Mouse (Mus musculus) 3134 (cell line): Measurements from ENCODE around the gene Rb1.

Source experiments
- DNase-seq: peaks from one replicate; pipeline ENCODE4 v3.0.0-alpha.2; 2011; ENCODE audit warnings: low spot score; ENCODE audit not compliant: insufficient read length; ENCODE audit errors: extremely low read depth

Rb1 gene

DNA sequence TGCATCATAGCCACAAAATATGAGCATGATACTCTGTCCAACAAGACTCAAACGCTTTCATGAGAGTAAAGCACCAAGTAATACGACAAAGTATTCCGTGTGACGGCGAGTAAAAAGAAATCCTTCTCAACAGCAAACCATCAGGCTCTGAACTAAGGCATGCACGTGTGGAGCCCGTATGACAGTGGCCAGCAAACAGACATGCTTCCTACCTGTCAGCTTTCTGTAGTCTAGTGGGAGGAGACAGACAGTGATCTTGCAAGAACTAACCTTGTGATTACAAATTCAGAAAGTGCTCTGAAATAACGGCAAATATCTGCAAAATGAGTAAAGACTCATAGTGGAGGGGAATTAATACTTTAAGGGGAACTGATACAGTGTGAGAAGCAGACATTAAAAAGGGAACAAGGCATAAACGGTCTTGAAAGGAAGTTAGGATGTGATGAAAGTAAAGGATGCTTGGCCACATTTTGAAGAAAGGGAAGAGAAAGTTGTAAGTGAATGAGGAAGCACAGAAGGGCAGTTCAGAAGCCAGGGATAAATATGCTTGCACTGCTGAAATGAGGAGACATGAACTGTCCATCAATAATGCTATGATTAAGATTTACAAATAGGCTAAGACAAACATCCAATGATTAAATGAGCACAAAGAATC is 103.2 kb downstream of the Rb1 start:
- DNase-seq: no peak

DNA sequence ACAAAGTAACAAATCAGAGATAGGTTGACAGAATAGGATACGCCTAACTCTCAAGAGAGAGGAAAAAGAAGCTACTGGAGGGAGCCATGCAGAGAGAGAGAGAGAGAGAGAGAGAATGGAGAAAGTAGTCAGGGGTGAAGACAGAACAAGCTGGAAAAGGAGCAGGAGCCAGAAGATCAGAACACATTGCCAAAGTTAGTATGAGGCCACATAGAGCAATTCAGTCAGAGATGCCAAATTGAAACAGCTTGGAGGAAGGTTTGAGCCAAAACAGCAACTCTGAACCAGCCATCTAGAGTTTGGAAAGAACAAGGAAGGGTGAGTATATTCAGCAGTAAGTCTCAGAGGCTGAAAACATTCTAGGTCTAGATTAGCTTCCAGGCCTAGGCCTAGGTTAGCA is 108.6 kb downstream of the Rb1 start:
- no peak for DNase-seq

DNA sequence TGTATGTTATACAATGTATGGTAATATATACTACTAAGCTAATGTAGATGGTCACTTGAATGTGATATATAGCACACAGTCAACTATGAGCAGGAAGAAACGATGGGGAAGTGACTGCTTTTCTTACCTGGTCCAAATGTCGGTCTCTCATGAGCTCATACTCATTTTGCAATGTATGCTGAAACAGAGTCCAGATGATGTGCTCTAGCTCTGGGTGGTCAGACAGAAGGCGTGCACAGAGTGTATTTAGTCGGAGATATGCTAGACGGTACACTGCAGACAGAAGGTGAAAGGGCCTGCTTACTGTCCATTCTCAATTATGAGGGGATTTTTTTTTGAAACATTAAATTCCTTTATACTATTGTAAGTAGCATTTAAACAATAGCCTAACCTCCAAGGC is 114.1 kb downstream of the Rb1 start:
- no peak for DNase-seq

DNA sequence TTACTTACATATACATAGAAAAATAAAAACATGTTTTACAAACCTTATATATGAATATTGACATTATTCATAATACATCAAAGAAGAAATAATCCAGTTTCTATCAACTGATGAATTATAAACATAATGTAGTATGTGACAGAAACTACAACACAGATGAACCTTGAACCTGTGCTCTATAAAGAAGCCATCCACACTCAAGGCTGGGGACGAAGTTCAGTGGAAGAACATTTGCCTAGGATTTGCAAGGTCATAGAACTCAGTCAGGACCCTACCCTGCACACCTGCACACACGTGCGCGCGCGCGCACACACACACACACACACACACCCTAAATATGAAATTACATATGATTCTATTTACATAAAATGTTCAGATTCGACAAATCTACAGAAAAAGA is 115.4 kb downstream of the Rb1 start:
- DNase-seq: no peak

DNA sequence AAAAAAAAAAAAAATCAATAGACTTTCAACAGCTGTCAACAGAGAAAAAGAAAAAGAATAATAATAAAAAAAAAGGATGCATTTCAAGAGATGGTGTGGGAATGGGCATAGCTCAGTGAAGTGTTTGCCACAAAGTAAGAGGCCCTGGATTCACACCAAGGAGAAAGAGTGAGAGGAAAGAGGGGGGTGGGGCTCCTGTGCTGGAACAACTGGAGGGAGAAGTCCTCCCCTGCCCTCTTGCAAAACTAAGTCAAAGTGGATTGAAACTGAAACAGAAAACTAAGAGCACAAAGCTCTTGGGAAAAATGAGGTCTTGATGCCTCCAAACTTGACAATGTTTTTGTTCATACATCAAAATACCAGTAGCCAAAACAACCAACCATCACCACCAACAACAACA is 116.4 kb downstream of the Rb1 start:
- no peak for DNase-seq

DNA sequence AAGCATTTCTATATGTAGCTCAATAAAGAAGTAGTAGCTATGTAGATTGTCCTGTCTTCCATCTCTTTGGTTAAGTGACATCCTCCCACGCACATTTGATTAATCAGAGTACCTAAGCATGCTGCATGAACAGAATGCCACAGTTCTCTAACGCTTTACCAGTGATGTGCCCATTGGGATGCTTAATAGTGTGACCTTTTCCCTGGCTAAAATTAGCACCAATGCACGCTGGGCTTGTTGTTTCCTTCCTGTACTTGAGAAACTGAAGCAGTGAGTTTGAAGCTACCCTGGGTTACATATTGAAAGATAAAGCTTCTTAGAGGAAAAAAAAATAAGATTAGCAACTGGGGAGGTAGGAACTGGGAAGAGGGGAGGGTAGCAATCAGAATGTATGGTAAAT is 121.6 kb downstream of the Rb1 start:
- no peak for DNase-seq

DNA sequence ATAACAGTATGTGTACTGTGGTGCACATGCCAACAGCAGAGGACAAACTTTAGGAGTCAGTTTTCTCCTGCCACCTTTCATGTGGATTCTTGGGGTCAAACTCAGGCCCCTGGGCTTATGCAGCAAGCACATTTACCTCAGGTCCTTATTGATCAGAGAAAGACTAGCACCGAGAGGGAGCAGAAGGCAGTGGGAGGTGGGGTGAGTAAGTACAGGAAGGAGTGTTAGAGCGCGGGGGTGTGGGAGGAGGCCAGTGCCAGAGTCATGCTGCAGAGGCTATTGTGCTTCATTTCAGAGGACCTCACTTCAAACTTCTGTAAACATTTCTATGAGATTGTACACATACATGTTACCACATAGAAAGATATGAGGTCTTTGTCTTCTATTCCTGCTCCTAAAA is 124.2 kb downstream of the Rb1 start:
- no peak for DNase-seq

DNA sequence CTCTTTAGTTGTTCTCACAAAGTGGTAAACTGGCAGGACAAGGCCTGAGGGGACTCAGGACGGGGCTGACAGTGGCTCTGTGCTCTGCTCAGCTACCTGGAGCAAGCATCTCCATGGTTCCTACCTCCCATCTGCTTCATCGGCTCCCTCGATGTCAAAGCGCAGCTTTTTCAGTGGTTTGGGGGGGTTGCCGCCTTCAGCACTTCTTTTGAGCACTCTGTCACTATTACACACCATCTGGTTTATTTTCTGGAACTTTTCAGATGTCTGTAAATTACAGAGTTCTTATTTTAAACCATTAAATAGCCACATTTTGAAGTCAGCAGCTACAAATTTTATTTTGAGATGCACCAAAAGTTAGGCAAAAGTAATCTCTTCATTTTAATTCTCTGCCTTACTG is 126.6 kb downstream of the Rb1 start:
- DNase-seq: no peak

DNA sequence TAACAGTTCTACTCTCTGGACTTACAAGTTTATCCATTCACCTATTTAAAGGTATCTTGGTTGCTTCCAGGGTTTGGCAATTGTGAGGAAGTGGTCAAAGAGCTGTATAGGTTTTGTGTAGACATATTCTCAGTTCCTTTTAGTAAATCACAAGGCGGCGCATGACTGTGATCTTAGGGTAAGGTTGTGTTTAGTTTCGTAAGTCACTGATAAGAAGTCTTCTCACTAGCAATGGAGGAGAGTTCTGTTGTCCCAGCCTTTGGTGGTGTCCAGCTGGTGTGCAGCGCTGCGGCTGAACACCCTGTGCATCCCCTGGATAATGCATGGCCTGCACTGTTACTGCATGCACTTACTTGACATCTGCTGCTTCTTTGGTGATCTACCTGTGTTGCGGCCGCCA is 138.7 kb downstream of the Rb1 start:
- no peak for DNase-seq

DNA sequence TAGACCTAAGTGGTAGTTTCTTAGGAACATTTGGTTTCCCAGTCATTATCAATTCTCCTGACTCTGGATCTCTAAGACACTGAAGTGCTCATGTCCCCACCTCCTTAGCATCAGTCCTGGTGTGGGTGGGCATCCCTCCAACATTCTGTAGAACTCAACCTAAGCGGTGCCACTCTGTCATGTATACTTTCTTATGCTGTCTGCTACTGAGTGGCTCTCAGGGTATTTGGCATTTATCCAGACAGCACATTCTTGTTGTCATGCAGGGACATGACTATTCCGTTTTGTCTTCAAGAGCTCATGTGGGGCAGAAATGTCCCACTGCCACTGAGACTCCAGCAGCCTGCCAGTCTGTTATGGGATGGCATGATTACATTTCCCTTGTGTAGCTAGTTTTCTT is 144.5 kb downstream of the Rb1 start:
- no peak for DNase-seq

DNA sequence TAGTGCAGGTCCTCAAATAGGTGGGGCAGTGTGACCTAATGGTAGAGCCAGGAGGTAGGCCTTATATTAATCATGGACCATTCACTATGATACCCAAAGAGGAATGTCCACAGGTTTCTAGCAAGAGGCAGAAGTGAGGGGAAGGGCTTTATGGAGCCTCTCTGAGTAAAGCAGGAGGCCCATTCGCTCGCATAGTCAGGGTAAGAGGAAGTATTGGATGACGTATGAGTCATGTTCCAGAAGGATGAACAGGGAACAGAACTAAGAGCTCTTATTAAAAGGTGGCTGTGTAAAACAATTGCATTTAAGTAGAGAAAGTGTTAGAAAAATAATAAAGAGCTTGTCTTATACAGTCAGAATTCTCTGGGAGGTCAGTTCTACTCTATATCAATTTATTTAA is 145.0 kb downstream of the Rb1 start:
- no peak for DNase-seq

DNA sequence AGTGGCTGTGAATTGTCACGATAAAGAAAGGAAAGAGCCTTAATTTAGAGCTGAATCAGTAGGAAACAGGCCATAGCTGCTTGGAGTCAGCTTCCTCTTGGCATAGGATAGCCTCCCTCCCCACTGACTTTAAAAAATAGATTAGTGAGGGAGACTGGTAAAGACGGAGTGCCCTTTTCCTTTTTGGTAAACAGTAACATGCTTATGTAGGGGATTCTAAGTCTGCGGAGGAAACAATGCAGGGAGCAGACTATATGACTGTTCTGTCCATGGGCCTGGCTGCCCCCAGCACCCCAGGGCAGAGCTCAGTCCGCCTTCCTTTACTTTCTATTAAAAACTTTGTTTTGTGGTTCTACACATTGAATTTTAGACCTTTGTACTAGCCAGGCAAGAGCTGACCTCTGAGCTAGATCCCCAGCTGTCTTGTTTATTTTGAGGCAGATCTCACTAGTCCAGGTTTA is 146.4 kb downstream of the Rb1 start:
- DNase-seq: no peak

DNA sequence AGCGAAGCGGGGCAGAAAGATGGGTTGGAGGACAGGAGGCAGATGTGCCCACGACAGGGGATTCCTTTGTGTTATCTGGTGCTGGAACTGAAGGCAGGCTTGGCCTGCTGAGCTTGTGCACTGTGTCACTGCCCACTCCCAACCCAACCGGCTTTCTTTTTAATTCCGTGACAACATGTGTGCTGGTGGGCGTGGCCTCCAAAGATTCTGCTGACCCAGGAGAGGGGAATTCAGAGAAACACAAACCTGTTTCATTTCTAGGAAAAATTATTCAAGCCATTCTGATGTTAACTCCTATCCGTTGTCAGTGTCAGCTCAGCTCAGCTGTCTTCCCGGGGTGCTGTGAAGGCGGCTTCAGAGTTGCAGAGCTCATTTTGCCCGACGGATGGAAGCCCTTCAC is 147.7 kb downstream of the Rb1 start:
- no peak for DNase-seq

DNA sequence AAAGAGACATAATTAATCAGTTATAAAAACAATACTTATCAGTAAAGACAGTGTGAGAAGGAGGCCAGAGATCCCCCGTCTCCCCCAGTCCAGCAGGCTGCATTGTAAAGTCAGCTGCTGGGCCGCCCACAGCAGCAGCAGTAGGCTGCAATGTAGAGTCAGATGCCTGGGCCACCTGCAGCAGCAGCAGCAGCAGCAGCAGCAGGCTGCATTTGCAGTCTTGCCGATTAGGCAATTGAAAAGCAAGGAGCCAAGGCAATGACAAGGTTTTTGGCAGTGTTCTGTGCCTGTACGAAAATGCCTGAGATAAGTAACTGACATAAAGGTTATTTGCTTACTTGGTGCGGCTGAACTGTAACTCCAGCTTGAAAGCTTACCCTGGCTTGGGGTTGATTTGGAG is 149.4 kb downstream of the Rb1 start:
- DNase-seq: no peak

DNA sequence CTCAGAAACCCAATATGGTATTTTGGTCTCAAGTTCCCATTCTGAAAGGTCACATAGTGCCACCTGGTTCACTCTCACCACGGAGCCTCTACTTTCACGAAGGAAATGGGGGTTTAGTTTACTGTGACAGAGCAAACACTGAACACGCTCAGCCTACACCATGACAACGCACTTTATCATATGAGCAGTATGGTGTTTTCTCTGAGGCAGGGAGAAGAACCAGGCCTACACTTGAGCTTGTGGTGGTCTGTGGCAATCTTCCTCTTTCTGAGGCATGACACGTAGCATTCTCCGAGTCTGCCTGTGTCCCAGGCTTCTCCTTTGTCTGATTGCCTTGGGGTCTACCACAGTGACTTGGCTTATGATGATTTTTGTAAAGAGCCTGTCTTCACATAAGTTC is 149.8 kb downstream of the Rb1 start:
- no peak for DNase-seq

DNA sequence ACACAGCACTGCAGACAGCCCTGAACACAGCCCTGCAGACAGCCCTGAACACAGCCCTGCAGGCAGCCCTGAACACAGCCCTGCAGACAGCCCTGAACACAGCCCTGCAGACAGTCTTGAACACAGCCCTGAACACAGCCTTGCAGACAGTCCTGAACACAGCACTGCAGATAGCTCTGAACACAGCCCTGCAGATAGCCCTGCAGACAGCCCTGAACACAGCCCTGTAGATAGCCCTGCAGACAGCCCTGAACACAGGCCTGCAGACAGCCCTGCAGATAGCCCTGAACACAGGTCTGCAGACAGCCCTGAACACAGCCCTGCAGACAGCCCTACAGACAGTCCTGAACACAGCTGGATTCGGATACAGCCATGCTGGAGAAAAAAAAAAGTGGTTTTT is 150.6 kb downstream of the Rb1 start:
- DNase-seq: no peak

DNA sequence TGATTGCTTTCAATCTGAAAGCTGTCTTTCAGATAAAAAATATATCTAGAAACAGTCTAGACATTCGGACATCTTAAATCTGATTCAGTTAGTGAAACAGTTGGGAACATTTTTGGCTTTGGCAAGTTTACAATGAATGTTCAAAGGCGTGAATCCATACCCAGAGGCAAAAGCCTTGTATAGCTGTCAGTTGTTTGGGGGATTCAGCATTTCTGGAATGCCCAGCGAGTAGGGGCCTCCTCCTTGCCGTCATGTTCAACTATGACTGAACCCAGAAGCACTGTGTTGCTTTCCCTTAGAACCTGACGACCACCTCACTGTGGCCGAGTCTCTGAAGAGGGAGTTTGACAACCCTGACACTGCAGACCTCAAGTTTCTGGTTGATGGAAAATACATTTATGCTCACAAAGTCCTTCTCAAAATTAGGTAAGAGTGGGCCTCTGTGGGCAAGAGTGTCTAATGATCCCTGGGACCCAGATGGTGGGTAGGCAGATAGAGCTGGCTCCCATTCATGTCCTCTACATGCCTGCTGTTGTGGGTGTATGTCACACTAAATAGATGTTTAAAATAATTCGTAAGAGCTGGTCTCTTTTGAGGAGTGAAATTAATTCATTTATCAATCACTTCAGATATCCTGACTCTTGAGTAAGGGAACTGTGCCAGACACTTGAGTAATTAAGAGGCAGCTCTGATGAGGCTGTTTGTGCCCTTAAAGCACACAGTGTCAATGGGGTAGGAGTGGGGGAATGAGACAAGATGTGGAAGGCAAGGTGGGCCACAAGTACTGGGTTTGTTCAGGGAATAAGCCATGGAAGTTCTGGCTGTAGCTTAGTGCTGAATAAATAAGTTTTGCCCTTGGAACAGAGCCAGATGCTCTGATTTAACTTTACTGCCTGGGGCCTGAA is 151.3 kb downstream of the Rb1 start:
- no peak for DNase-seq

DNA sequence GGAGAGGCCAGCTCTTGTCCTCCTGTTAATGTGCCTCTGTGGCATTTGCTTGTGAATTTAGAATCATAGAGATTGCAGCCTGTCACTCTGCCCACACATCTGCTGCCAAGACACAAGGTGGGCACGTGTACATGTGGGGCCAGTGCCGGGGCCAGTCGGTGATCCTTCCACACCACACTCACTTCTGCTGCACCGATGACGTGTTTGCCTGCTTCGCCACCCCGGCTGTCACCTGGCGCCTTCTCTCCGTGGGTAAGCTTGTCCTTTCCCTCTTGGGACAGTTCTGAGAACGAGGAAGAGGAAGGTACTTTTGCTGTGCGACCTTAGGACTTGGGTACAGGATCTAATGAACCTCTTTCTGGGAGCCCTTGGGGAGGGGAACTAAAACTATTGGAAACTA is 152.0 kb downstream of the Rb1 start:
- DNase-seq: no peak

DNA sequence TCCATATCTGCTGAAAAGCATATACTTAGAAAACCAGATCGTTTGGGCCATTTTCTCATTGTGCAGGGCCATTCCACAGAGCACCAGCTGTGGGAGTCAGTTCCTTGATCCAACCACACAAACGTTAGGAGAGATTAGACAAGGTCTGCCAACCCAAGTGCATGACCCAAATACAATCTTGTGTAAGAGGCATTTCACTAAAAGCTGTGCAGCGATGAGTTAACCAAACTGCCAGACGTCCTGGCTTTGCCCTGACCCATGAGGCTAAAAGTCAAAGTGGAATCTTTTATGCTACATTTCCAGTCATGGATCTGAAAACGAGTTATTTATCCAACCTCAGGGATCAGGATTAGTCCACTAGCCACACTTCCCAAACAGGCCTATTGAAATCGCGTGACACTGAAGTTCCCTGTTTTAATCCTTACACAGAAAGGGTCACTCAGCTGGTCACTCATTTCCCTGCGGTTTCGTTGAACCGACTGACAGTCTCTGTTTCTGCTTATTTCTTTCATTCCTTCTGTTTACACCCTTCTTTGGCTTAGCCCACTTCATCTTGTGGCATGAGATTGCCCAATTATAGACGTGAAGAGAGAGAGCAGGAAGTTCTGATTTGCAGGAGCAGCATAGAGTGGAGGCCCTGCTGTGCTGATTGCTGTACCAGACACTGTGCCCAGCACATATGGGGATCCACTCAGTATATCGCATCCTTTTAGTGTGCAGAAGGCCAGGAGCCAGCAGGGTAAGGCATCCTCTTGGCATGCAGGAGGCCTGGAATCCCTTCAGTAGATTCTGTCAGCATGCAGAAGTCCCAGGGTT is 153.2 kb downstream of the Rb1 start:
- no peak for DNase-seq

DNA sequence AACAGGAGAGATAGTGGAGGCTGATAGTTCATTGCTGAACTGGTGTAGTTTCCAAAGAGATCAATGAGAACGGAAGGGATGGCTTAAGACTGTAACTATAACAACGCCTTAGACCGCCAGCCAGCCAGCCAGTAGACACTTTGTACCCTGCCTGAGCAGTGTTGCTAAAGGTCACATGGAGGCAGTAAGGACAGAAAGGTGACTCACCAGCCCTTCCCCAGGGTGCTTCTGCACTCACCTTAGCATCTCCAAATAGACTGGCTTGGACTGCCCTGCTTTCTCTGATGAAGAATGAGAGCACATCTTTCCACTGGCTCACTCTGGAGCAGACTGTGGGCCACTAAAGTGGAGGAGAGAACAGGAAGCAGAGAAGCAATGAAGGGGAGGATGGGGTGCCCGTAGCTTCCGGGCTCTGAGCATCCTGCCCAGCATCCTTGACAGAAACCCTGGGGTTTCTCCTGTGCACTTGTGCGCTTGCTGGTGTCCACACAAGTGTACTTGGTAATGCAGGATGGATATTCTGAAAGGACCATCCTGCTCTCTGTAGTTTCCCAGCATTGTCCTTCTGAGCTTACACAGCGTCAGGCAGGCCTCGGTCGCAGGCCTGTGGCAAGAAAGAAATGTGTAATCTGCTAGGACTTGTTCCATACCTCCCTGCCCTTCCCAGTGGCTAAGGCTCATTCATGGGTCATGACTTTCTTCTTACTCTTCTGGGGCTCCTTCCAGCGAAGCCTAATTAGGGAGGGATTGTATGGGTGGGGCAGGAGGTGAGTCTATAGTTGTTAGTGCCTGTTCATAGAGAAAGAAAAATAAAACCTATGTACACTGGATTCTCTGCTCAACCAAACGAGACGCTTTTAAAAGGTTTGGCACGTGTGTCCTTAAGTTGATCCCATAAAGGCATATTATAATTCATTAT is 155.4 kb downstream of the Rb1 start:
- DNase-seq: no peak
